Mouse (Mus musculus) B cell, adult 2 months (primary cell): ENCODE measurements around the gene Thoc6.

ENCODE experiments used
- DNase-seq, 2 experiments: peaks; one replicate each; pipeline ENCODE4 v3.0.0; 2022

The Thoc6 gene

DNA sequence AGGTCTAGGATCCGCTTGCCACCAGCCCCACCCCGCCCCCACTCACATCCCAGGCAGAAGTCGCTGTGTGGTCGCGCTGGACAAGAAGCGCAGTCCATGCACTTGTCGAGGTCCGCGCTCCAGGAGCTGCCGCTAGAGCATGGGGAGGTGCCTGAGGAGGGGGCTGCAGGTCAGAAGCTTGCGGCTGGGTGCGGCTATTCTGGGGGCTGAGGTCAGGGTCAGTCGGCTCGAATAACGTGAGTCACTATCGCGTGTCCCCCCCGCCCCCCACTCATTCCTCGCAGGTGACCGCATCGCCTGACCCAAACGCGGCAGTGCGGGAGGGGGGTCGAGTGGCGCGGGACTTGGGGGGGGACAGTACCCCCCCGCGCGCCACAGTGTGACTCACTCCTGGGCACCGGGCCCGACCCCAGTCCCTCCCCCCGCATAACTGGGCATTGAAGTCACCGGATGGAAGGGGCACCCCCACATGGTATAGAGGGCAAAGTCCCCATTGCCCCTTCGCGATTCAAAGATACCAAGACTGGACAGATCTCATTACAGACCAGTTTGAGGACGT is 2.9 kb upstream of the Thoc6 start:
- DNase-seq: peak; percentile 40 to 48

DNA sequence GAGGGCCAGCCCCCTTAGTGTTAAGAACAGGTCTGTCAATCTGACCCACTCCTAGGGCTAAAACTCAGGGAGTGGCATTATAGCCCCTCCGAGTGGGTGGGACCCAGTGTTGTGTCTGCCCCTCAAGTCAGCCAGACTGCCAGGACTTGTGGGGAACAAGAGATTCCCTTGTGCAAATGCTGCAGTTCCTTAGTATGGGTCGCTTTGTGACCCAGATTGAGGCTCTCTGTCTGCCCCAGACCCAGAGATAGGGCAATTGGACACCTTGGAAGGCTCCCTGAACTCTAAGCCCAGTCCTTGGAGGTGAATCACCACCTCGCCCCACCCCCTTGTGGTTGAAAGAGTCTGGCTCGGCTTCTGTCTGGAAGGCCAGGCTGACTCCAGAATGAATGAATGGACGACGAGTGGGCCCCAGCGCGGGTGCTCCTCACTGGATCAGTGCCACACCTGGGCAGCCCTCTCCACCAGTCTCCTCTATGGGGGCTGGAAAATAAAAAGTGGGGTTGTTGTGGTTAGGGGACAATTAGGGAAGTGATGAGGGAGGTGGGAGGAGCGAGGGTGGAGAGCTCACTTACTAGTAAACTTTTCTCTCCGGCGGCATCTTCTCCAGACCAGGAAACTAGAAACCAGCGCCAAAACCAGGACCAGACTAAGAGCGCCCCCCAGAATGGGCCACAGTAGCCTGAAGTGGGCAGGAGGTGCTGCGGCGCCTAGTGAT is 2.0 kb upstream of the Thoc6 start:
- DNase-seq: peak; percentile 66 to 67

- DNase-seq: no peak
Measured at GRCm38 (mm10) chr17:23675127-23675526, 1.4 kb upstream of the Thoc6 start.

DNA sequence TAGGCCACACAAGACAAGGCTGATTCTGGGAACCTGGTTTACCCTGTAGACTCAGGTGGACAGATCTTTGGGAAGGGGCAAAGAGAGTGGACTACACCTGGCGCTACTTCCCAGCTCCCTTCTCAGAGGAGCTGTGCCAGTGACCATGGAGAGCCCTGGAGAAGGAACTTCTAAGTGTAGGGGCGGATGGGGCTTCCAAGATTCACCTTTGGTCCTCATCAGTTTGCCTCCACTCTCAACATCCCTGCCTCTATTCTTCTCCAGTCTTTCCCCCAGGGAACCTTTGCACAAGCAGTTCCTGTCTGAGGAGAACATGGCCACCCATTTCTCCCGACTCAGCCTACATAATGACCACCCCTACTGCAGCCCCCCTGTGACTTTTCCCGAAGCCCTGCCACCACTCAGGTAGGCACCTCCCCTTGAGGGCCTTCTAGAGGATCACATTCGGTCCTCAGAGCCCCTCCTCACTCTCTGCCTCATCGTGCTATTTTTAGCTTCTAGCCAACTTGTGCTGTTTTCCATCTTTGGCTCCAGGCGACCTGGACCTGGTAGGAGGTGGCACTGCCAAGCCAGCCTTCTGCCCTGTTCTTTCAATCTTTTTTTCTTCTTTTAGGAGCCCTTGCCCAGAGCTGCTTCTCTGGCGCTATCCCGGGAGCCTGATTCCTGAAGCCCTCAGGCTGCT is 730 bp upstream of the Thoc6 start:
- no peak for DNase-seq

DNA sequence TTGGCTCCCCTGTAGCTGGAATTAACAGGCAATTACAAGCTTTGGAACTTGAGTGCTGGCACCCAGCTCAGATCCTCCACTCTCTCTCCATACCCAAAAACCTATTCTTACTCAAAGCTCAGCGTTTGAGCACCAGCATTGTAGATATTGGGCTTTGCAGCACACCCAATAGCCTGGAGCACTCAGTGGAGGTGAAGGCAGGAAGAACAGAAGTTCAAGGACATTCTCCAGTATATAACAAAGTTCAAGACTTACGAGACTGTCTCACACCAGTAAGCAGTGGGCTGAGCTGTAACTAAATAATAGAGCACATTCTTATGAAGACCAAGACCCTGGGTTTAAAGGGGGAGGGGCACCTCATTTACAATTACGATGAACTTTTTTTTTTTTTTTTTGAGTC is 921 bp downstream of the Thoc6 start:
- no peak for DNase-seq

GRCm38 (mm10) chr17:23671519-23671918 is 2.2 kb downstream of the Thoc6 start:
- DNase-seq: no peak

- no peak for DNase-seq
Measured at GRCm38 (mm10) chr17:23670516-23671074, 3.1 kb downstream of the Thoc6 start.

DNA sequence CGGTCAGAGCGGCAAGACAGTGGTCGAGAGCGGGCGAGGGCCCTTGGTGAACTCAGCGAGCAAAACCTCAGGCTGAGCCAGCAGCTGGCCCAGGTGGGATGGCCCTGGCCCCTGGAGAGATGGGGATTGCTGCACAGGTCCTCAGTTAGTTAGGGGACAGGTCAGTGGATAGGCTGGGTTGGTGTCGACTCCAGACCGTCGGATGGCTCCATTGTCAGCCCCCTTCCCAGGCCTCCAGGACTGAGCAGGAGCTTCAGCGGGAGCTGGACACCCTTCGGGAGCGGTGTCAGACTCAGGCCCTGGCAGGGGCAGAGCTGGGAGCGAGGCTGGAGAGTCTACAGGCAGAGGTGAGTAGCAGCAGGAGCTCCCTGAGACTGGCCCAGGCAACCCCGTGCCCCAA is 8.2 kb downstream of the Thoc6 start:
- DNase-seq: no peak

- DNase-seq: peak; percentile 50 to 57
Measured at GRCm38 (mm10) chr17:23664556-23665021, 9.1 kb downstream of the Thoc6 start.

DNA sequence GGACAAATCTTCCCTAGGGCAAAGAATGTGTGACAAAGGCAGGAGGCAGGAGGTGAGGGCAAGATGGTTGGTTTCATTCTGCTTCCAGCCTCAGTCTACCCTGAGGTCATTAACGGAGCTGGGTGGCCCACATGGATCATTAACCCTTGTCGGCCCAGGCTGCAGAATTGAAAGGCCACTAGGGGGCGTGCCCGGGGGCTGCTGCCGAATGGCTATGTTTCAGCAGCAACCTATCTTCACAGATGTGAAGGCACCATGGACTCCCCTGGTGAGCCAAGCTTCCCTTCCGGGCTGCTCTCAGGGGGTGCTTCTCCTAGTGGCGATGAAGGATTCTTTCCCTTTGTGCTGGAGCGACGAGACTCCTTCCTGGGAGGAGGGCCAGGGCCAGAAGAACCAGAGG is 12.2 kb downstream of the Thoc6 start:
- peak; percentile 62 to 64 for DNase-seq

DNA sequence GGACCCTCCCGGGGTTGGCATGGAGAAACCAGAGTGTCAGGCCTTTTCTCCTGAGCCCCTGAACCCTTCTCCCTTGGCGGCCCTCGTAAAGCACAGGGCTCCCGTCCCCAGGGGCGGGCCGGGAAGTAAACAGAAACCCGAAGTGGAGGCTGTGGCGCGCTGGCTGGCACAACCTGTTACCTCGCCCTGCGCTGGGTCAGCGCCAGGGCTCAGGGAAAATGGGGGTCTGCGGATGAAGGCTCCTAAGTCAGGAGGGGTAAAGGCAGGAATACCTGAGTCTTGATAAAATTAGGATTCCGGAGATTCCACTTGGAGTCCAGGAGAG is 12.8 kb downstream of the Thoc6 start:
- peak in 1 of 2 experiments; percentile 30 for DNase-seq

DNA sequence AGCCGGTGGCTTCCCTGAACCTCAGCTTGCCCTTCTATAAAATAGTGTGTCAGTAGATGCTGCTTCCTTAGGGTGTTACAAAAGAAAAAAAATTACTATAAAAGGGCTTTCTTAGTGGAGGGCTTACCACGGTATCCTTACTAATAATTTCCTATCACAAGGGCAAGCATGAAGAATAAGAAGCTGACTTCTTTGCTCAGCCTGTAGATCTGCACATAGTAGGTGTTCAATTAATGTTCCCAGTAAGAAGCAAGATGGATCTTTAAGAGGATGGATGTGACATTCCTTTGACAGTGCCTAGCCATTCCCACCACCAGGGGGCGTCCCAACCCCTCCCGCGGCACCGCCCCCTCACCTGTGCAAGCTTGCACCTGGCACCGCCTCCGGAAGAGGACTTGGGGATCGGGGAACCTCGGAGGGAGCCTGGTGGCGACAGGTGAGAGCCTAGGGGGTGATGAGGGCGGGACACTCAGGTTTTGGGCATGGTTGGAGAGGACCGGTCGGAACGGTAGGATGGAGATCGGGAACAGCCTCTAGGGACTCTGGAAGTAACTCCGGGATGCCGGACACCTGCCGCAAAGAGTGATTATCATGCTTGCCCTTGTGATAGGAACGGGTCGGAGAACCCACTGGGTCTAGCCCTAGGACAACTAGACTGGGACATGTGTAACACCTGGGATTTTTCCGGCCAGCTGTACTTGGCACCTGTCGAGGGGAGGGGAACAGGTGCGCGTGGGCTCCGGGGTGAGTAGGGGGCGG is 13.4 kb downstream of the Thoc6 start, which contains the start of gene Bicdl2:
Gene Bicdl2 (plus strand): TSS at position 390 of the 759 bp plus-strand sequence.
- peak; percentile 81 to 82 for DNase-seq

DNA sequence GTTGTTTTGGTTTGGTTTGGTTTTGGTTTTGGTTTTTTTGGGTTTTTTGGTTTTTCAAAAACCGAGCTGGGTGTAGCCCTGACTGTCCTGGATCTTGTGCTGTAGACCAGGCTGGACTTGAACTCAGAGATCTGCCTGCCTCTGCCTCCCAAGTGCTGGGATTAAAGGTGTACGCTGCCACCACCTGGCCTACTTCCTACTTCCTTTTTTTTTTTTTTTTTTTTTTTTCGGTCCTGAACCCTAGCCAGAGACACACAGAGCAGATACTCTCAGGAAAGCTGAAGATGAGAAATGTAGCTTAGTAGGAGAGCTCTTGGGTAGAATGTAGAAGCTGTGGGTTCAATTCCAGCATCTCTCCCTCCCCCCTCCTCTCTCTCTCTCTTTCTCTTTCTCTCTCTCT is 15.2 kb downstream of the Thoc6 start:
- no peak for DNase-seq

DNA sequence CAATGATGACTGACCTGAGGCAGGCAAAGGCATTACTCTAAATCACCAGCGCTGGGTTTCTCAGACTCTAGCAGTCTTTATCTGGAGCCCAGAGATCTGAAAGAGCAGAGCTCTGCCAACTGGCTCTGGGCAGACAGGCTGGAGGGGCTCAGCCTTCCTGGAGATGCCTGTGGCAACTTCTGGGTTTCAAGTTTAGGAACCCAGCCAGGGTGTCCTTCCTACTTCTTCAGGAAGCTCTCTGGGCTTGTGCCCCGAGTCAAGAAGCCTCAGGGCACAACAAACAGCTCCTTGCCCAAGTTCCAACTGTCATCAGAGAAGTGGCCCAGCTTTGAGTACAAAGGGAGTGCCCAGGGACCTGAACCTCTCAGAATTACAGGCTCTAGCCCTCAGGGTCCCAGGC is 19.3 kb downstream of the Thoc6 start:
- no peak for DNase-seq

DNA sequence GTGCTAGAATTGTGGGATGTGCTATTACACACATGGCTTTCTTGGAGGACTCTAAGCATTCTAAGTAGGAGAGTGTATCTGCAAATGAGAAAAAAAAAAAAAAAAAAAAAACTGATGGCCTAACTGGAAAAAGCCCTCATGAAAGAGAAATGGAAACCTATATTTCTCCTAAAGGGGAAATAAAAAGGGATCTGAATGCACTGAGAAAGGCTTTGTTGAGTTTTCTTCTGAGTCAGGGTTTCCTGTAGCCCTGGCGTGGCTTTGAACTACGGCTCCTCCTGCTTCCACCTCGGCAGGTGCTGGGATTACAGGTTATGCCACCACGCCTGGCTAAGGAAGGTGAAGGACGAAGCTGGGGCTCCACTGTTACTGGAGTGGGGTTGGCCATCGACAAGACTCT is 19.7 kb downstream of the Thoc6 start:
- no peak for DNase-seq

DNA sequence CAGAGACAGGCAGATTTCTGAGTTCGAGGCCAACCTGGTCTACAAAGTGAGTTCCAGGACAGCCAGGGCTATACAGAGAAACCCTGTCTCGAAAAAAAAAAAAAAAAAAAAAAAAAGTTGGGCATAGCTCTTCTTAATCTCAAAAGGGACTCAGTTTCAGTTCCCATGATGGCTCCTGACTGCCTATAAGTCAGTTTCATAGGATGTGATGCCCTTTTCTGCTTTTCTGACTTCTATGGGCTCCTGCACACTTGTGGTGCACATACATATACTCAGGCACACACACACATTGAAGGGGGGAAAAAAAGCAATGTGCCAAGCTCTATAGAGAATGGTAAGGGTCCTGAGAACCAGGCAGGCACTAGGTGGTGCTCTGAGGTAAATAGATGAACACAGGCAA is 20.4 kb downstream of the Thoc6 start:
- no peak for DNase-seq

DNA sequence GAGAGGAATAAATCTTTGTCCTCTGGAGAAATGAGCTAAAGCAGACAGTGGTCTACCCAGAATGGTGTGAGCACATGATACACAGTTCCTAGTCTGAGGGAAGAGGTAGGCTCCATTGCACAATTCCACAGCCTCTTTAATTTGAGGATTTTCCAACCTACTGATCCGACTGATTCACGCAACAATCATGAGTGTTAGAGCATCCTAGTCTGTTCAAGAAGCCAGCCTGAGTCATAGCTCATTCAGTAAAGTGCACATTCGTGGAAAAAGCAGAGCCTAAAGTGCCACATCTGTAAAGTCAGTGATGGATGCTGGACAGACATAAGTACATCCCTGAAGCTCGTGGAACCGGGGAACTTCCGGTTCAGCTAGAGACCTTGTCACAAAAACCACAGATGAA is 22.3 kb downstream of the Thoc6 start:
- DNase-seq: no peak

DNA sequence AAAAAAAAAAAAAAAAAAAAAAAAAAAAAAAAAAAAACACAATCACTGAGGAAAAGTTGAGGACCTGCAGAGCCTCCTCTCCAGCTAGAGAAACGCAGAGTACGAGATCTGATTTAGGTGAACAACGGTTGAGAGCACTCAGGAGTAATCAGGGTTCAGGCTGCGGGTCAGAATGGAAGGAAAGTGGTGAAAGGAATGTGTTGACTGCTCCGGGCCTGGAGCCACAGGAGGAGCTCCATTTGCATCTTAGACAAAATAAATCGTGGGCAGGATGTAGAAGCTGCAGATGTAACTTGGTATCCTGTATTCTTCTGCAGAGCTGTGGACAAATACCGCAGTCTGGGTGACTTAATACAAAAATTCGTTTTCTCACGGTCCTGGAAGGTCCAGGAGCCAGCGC is 27.8 kb downstream of the Thoc6 start:
- DNase-seq: no peak

DNA sequence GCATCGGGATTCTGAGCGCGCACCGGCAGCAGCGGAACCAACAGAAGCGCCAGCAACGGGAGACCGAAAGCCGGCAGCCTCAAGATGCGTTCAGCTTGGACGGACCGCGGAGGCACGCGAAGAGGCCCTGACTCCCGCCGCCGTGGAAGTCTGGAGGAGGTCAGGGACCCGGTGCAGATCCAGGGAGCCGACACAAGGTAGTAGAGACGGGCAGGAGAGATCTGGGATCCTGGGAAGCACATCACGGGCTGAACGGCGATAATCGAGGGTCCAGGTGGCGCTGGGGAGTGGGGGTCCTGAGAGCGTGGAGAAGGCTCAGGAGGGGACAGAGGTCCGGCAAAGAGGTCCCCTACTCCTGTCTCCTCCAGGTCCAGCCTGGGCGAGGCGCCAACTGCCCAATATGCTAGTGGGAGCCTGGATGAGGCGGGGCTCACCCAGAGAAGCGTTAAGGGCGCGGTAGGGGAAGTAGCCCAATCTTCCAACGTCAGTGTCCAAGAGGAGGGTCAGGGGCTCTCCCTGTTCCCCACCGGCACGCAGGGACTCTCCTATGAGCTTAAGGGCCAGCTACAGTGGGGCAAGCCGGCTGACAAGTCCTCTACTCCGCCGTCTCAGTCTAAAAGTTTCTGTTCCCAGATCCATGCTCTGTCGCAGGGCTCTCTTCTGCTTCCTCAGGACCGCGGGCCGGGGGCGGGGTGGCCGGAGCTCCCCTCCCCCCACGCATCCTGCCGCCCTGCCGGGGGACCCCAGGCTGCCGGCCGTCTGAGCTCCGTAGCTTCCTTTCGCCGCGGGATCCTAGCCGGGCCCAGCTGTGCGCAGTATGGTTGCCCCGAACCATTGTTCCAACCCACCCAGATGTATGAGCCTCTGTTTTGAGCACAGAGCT is 28.8 kb downstream of the Thoc6 start, which contains the start of gene Mmp25:
Gene Mmp25 (minus strand): TSS at position 665 of the 883 bp plus-strand sequence.
- no peak for DNase-seq

DNA sequence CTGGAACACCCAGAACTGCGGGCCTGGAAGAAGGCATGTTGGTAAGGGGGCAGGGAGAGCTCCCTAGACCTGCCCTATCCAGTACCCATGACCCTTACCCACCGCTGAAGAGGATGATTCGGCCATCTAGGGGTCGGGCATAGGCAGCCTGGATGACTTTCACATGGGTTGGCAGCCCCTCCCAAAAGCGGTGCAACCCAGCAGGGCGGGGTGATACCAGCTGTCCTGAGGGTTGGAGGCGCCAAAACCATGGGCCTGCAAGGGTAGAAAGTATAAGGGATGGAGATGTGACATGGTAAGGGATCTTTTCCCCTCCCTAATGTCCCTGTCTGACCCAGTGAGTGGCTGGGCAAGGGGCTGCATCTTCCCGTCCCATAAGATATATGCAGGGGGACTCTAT is 42.4 kb downstream of the Thoc6 start:
- DNase-seq: no peak

GRCm38 (mm10) chr17:23630195-23631020 is 43.3 kb downstream of the Thoc6 start:
- peak; percentile 86 to 88 for DNase-seq
